Mouse (Mus musculus): Measurements from ENCODE around the gene Slc35f5. TPM values are rescaled to one million over a fixed set of nuclear protein-coding genes. Genes with fewer than 3 reads are reported as not detected.

The Slc35f5 gene
- polyA plus RNA-seq, 1 experiment: 7.8 TPM

- H3K79me2 ChIP-seq (ENCODE audit: control insufficient read depth, insufficient read depth): no peaks in the 10 kb centered on the region
- H3K36me3 ChIP-seq (ENCODE audit: control insufficient read depth, insufficient read depth): no peaks in the 10 kb centered on the region
- no peak overlapping the region for H3K4me3 ChIP-seq (ENCODE audit: insufficient read depth, poor library complexity, severe bottlenecking)
- no peaks in the 10 kb centered on the region for H3K27me3 ChIP-seq (ENCODE audit: control insufficient read depth, insufficient read depth, insufficient read length)
- TF ChIP-seq CEBPB (IDR thresholded peaks at IDR 0.05; ENCODE audit: low read depth) (no peak), FOSL1 (IDR thresholded peaks at IDR 0.05; ENCODE audit: insufficient read depth, low read length, poor library complexity, severe bottlenecking) (no peak), CTCF (IDR thresholded peaks at IDR 0.05; ENCODE audit: control insufficient read depth, insufficient read depth, insufficient read length) (no peak), MYOG (IDR thresholded peaks at IDR 0.05; ENCODE audit: control insufficient read depth, extremely low read depth, insufficient read length) (no peak), MYOD1 (IDR thresholded peaks at IDR 0.05; ENCODE audit: control insufficient read depth, insufficient read length, low read depth) (peak; percentile 26)
- H3ac ChIP-seq (ENCODE audit: control insufficient read depth, insufficient read length, low read depth): no peak overlapping the region
- no peaks in the 10 kb centered on the region for H3K79me3 ChIP-seq (ENCODE audit: low read depth)
Measured at GRCm38 (mm10) chr1:125639501-125640253, 79.3 kb downstream of the Slc35f5 start.

DNA sequence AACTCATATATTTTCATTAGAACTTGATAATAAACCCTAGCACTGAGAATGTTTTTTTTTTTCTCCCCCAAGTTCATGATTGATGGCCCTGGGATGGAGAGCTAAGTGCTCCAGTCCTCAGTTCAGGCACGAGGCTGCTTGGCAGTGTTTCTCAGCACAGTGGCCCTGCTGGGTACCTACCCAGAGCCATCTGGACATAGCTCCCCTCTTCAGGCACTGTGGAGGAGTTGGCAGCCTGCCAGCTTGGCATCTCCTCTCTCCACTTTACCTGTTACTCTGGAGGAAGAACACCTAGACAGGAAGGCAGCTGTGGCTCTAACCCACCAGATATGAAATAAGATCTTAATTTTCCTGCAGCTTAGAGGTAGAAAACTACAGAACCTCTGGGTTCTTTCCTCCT is 83.2 kb downstream of the Slc35f5 start:
- Histone ChIP-seq H3K4me3 (ENCODE audit: insufficient read depth, poor library complexity, severe bottlenecking) (no peak overlapping the region), H3K79me3 (ENCODE audit: low read depth) (no peaks in the 10 kb centered on the region), H3K27me3 (ENCODE audit: control insufficient read depth, insufficient read depth, insufficient read length) (no peaks in the 10 kb centered on the region), H3K79me2 (ENCODE audit: control insufficient read depth, insufficient read depth) (no peaks in the 10 kb centered on the region), H3K36me3 (ENCODE audit: control insufficient read depth, insufficient read depth) (no peaks in the 10 kb centered on the region), H3ac (ENCODE audit: control insufficient read depth, insufficient read length, low read depth) (no peak overlapping the region)
- no peak for TF ChIP-seq CTCF (IDR thresholded peaks at IDR 0.05; ENCODE audit: control insufficient read depth, insufficient read depth, insufficient read length)
- no peak for TF ChIP-seq FOSL1 (IDR thresholded peaks at IDR 0.05; ENCODE audit: insufficient read depth, low read length, poor library complexity, severe bottlenecking)
- TF ChIP-seq MYOD1 (IDR thresholded peaks at IDR 0.05; ENCODE audit: control insufficient read depth, insufficient read length, low read depth): no peak
- no peak for TF ChIP-seq MAX (IDR thresholded peaks at IDR 0.05)
- TF ChIP-seq MYOG (IDR thresholded peaks at IDR 0.05; ENCODE audit: control insufficient read depth, extremely low read depth, insufficient read length): no peak
- no peak for TF ChIP-seq USF1 (IDR thresholded peaks at IDR 0.05; ENCODE audit: low read depth)
- no peak for TF ChIP-seq CEBPB (IDR thresholded peaks at IDR 0.05; ENCODE audit: low read depth)

Other genes with a start within 250 kb of the Slc35f5 start
- 169 TPM for gene Actr3, start 124.9 kb upstream of the Slc35f5 start, polyA plus RNA-seq (2012; fragmentation: generic; extraction: Trizol)
- 7.6 TPM for gene Gpr39, start 116.4 kb downstream of the Slc35f5 start, polyA plus RNA-seq (2012; fragmentation: generic; extraction: Trizol)

Measured in C2C12 (cell line).